Mouse (Mus musculus): Measurements from ENCODE around the gene Cdh23.

The Cdh23 gene

GRCm38 (mm10) chr10:60260557-60261294 lies 435.6 kb downstream of the Cdh23 start:
- DNase-seq (ENCODE audit: low spot score) = no peak

- DNase-seq (ENCODE audit: low spot score) = no peak
Observed at GRCm38 (mm10) chr10:60257261-60257825, 438.9 kb downstream of the Cdh23 start.

GRCm38 (mm10) chr10:60256088-60256487 lies 440.2 kb downstream of the Cdh23 start:
- no peak for DNase-seq (ENCODE audit: low spot score)

Measured in yolk sac, embryonic 10.5 days (tissue).